Mouse (Mus musculus) small intestine, adult 2 months (tissue): Measurements from ENCODE around the gene Sugp2.

Experiments
- CTCF ChIP-seq: fragments of 200-500 bp; IDR thresholded peaks from 2 replicates; pipeline ENCODE4 v1.5.1; 2012; ENCODE audit warnings: low read depth, mild to moderate bottlenecking, control low read depth, inconsistent platforms, low read length, moderate library complexity, mixed read lengths; ENCODE audit not compliant: insufficient replicate concordance, insufficient read length; ENCODE audit errors: extremely low read depth
- POLR2A ChIP-seq: fragments of 200-500 bp; IDR thresholded peaks from 2 replicates; pipeline ENCODE4 v1.6.1; 2012; ENCODE audit warnings: low read depth, mild to moderate bottlenecking, control low read depth, inconsistent platforms, low read length, moderate library complexity

- no peak for TF ChIP-seq CTCF
- no peak for TF ChIP-seq POLR2A
Measured at GRCm38 (mm10) chr8:70327512-70327911, 93.5 kb downstream of the Sugp2 start.
